Mouse (Mus musculus) forebrain, embryonic 13.5 days (tissue): Measurements from ENCODE around the gene Vmn1r213. TPM values are rescaled to one million over a fixed set of nuclear protein-coding genes. Genes with fewer than 3 reads are reported as not detected.

Experiments
- ATAC-seq: fragments of 200-750 bp; cut with Nextera tagmentation; 2 replicates; pipeline ENCODE4 v1.8.0; 2017
- H3K27ac ChIP-seq: fragments of 300-500 bp; sonication (generic); 2 replicates; pipeline ENCODE4 v1.5.1; 2015; ENCODE audit warnings: inconsistent platforms, mild to moderate bottlenecking, moderate library complexity
- H3K27me3 ChIP-seq: fragments of 300-500 bp; sonication (generic); 2 replicates; pipeline ENCODE4 v1.6.1; 2015; ENCODE audit warnings: mild to moderate bottlenecking, inconsistent platforms
- H3K36me3 ChIP-seq: fragments of 300-500 bp; sonication (generic); 2 replicates; pipeline ENCODE4 v1.6.1; 2015; ENCODE audit warnings: mild to moderate bottlenecking, inconsistent platforms; ENCODE audit not compliant: poor library complexity, severe bottlenecking
- H3K4me1 ChIP-seq: fragments of 300-500 bp; sonication (generic); 2 replicates; pipeline ENCODE4 v1.6.1; 2015; ENCODE audit warnings: inconsistent platforms
- H3K4me2 ChIP-seq: fragments of 300-500 bp; sonication (generic); 2 replicates; pipeline ENCODE4 v1.6.1; 2015; ENCODE audit warnings: inconsistent platforms, mild to moderate bottlenecking, moderate library complexity
- H3K4me3 ChIP-seq: fragments of 300-500 bp; sonication (generic); 2 replicates; pipeline ENCODE4 v1.5.1; 2015; ENCODE audit warnings: mild to moderate bottlenecking, inconsistent platforms
- H3K9ac ChIP-seq: fragments of 300-500 bp; sonication (generic); 2 replicates; pipeline ENCODE4 v1.6.1; 2015; ENCODE audit warnings: mild to moderate bottlenecking, inconsistent platforms
- H3K9me3 ChIP-seq: fragments of 300-500 bp; sonication (generic); replicated peaks from 2 replicates; pipeline ENCODE4 v1.6.1; 2016; ENCODE audit warnings: inconsistent platforms
- WGBS: fragments of 180-500 bp; shearing (Covaris S2); methylation state at CpG from one replicate; pipeline ENCODE4 v1.1.7; 2015; 5-methylcytosine and 5-hydroxymethylcytosine counted together
- polyA plus RNA-seq: library from polyadenylated mRNA; unstranded; fragments of >200 nt; fragmentation: Nextera tagmentation; extraction: Ambion mirVana; gene quantifications from 2 replicates; pipeline ENCODE4 v1.2.1, GENCODE M21; 2015

Vmn1r213 gene
- not detected in 2 replicates for polyA plus RNA-seq

DNA sequence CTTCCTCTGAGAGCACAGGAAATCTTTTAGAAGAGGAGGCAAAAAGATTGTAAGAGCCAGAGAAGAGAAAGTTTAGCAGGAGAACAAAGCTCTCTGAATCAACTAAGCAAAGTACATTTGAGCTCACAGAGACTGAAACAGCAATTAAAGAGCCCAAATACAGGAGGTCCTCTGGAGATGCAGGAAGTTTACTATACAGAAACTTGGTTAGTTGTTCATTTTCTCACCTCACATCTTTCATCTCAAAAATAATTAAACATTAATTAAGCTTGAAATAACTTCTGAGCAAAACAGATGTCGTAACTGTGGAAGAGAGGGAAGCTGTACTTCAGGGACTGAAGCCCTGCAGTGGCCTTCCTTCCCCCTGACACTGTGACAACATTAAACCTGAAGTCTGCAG, at the start of gene Vmn1r213:
Gene Vmn1r213 (plus strand): TSS at position 301 of the 400 bp plus-strand sequence.
- no peaks in the 10 kb centered on the region for H3K4me1 ChIP-seq
- H3K4me3 ChIP-seq: no peak within 1 kb of the TSS
- no peak for ATAC-seq
- no peak within 1 kb of the TSS for H3K9ac ChIP-seq
- no peak within 1 kb of the TSS for H3K27ac ChIP-seq
- H3K4me2 ChIP-seq: no peak within 1 kb of the TSS
- WGBS: 68% methylated on average over 1 of the region's 1 CpGs
- no peaks in the 10 kb centered on the region for H3K9me3 ChIP-seq
- no peaks in the 10 kb centered on the region for H3K36me3 ChIP-seq
- no peaks in the 10 kb centered on the region for H3K27me3 ChIP-seq

DNA sequence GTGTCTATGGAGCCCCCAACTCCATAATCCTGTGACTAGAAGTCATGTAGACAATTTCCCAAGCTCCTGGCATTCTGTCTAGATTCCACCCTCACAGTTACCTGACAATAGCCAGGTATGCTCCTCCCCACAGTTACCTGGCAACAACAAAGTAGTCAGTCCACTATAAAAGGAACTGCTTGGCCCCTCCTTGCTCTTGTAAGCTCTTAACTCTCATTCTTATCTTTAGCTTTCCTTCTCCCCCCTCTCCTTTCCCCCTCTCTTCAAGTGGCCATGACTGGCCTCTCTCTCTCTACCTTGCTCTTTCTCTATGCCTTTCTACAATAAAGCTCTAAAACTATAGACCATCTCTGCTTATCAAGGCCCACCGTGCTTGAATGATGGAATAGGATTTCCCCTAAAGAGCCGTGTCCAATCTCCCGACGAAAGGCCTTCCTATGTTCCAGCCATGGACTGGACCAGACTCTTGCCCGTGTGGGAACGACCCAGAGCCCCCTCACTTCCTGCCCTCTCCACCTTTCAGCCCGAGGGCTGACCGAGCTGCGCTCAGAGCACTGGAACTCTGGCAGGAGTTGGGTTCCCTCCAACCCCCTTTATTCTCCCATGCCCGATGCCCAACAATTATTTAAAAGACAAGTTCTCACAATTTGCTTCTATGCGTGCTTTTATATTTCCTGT, 17.1 kb upstream of the Vmn1r213 start:
- H3K4me1 ChIP-seq: no peaks in the 10 kb centered on the region
- no peaks in the 10 kb centered on the region; the same call in 1 of the 2 replicates for H3K9me3 ChIP-seq
- no peak overlapping the region for H3K9ac ChIP-seq
- no peaks in the 10 kb centered on the region for H3K27me3 ChIP-seq
- H3K4me3 ChIP-seq: no peak overlapping the region
- H3K27ac ChIP-seq: no peak overlapping the region
- 94% methylated on average over 11 of the region's 11 CpGs for WGBS
- no peak for ATAC-seq
- H3K4me2 ChIP-seq: no peak overlapping the region
- H3K36me3 ChIP-seq: no peaks in the 10 kb centered on the region

DNA sequence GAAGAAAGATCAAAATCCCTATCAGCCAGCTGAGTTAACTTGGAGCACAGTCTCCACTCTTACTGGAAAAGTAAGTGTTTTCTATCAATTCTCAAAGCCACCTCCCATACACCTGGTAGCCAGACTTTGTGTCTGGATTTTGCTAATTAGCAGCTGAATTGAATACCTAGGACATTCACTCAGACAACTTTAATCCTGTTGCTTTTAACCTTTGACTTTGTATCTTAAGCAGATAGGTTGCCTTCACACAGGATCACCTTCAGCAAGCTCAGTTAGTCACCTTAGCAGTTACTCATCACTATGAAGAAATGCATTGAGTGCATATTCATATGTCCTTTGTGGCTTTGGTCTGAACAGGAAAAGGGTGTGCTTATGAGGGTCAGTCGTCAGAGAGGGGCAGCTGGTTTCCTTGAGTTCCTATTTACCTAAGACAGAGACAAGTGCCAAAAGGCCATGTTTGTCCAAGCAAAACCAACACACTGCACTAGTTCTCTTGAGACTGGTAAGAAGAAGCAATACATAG, 15.2 kb upstream of the Vmn1r213 start:
- H3K4me3 ChIP-seq: no peak overlapping the region
- no peaks in the 10 kb centered on the region for H3K4me1 ChIP-seq
- no peak overlapping the region for H3K4me2 ChIP-seq
- no peaks in the 10 kb centered on the region for H3K27me3 ChIP-seq
- no peak overlapping the region for H3K27ac ChIP-seq
- 62% methylated on average over 1 of the region's 1 CpGs for WGBS
- H3K9me3 ChIP-seq: no peaks in the 10 kb centered on the region
- H3K9ac ChIP-seq: no peak overlapping the region
- H3K36me3 ChIP-seq: no peaks in the 10 kb centered on the region
- ATAC-seq: no peak

DNA sequence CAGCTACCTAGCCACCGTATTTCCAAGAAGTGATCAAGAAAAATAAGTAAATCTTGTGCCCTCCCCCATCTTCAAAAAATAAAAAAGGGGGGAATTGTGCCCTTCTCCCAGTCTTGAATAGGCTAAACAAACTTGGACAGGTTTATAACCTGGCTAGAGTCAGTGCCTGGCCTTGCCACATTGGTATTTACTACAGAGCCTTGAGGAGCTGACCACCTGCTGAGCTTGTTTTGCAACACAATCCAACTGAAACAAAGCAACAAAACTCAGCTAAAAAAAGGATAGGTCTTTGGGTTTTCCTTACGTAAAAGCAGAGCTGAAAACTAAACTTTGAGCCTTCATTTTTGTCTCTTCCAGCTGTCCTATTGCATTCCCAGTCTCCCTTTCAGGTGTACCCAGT, 14.7 kb upstream of the Vmn1r213 start:
- H3K27ac ChIP-seq: no peak overlapping the region
- H3K27me3 ChIP-seq: no peaks in the 10 kb centered on the region
- no peak overlapping the region for H3K4me2 ChIP-seq
- H3K9ac ChIP-seq: no peak overlapping the region
- WGBS: 63% methylated on average over 2 of the region's 2 CpGs
- no peak overlapping the region for H3K4me3 ChIP-seq
- no peaks in the 10 kb centered on the region for H3K36me3 ChIP-seq
- H3K9me3 ChIP-seq: no peaks in the 10 kb centered on the region
- no peak for ATAC-seq
- H3K4me1 ChIP-seq: no peaks in the 10 kb centered on the region

DNA sequence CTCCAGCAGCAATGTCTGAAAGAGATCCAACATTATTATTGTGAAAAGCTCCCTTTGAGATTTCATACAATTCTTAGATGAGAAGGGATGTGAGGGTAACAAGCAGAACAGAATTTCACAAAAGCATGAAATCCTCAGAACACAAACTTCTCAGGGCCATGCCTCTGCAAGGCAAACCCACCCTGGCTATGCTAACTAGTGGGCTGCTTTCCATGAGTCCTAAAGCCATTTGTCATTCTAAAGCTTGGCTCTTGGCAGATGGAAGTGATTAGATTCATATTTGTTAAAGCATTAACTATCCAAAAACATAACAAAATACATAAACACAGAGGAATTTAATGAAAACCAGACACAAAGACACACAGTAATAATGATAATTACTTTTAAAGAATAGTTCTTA, 10.7 kb downstream of the Vmn1r213 start:
- Histone ChIP-seq H3K9ac (no peak overlapping the region), H3K36me3 (no peaks in the 10 kb centered on the region), H3K9me3 (no peaks in the 10 kb centered on the region), H3K4me1 (no peaks in the 10 kb centered on the region), H3K4me3 (no peak overlapping the region), H3K4me2 (no peak overlapping the region), H3K27ac (no peak overlapping the region), H3K27me3 (no peaks in the 10 kb centered on the region)
- no peak for ATAC-seq

DNA sequence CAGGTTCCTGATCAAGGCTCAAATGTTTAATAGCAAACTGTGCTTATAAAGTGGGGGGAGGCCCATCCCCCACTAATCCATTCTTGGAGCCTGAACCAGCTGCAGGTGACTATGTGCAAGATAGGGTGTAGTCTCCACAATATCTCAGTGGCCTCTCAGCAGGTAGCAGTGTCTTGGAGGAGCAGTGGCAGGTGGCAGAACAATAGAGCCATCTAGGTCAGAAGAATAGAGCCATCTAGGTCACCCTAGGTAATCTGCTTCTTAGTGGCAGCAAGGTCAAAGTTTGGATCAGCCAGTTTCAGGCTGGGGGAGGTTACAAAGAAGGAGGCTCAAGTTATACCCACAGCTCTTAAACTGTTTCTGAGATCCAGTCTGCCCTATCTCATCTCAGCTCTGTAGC, 17.4 kb downstream of the Vmn1r213 start:
- Histone ChIP-seq H3K4me1 (no peaks in the 10 kb centered on the region), H3K36me3 (no peaks in the 10 kb centered on the region), H3K4me2 (no peak overlapping the region), H3K4me3 (no peak overlapping the region), H3K9ac (no peak overlapping the region), H3K9me3 (no peaks in the 10 kb centered on the region), H3K27me3 (no peaks in the 10 kb centered on the region), H3K27ac (no peak overlapping the region)
- ATAC-seq: no peak

DNA sequence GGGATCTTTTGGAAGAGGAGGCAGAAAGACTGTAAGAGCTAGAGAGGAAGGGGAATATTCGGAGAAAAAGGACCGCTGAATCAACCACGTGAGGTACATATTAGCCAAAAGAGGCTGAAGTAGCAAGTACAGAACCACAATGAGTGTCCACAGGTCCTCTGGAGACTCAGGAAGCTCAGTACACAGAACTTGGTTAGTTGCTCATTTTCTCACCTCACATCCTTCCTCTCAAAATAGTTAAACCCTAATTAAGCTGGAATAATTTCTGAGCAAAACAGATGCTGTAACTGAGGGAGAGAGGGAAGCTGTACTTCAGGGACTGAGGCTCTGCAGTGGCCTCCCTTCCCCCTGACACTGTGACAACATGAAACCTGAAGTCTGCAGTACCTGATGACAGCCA, 22.7 kb downstream of the Vmn1r213 start, which contains the start of gene Vmn1r214:
Gene Vmn1r214 (plus strand): TSS at position 301 of the 400 bp plus-strand sequence.
- no peak for ATAC-seq
- no peaks in the 10 kb centered on the region for H3K36me3 ChIP-seq
- H3K9ac ChIP-seq: no peak within 1 kb of the TSS
- no peaks in the 10 kb centered on the region for H3K9me3 ChIP-seq
- no peaks in the 10 kb centered on the region for H3K4me1 ChIP-seq
- H3K27me3 ChIP-seq: no peaks in the 10 kb centered on the region
- 87% methylated on average over 3 of the region's 3 CpGs for WGBS
- H3K4me2 ChIP-seq: no peak within 1 kb of the TSS
- no peak within 1 kb of the TSS for H3K27ac ChIP-seq
- no peak within 1 kb of the TSS for H3K4me3 ChIP-seq

DNA sequence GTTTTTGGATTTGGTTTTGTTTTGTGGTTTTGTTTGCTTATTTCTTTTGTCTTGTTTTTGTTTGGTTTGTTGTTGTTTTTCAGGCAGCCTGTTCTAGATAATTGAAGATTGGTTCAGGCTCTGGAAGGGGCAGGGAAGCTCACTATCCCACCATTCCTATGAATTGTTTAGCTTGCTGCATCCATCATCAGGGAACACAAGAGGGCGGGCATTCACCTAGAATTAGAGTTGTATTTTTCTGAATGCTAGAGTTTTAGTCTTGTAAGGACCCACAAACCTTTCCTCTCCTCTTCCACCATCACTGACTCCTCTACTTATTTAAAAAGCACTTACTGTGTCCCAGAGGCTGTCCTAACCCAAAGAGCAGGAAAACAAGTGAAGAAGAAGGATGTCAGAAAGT, 50.3 kb downstream of the Vmn1r213 start:
- WGBS: 56% methylated on average over 1 of the region's 1 CpGs

More for the DNA sequence above, 50.3 kb downstream of the Vmn1r213 start:
- Histone ChIP-seq H3K4me2 (no peak overlapping the region), H3K9ac (no peak overlapping the region), H3K4me3 (no peak overlapping the region), H3K4me1 (no peaks in the 10 kb centered on the region), H3K36me3 (no peaks in the 10 kb centered on the region), H3K27ac (no peak overlapping the region), H3K27me3 (no peaks in the 10 kb centered on the region), H3K9me3 (no peaks in the 10 kb centered on the region)
- no peak for ATAC-seq

Other genes starting within 250 kb of the Vmn1r213 start
- not detected in 2 replicates for gene Vmn1r208, start 230.3 kb upstream of the Vmn1r213 start, polyA plus RNA-seq
- gene Vmn1r209, start 198.0 kb upstream of the Vmn1r213 start, polyA plus RNA-seq: not detected in 2 replicates
- not detected in 2 replicates for gene Vmn1r210, start 176.3 kb upstream of the Vmn1r213 start, polyA plus RNA-seq
- gene Vmn1r211, start 150.1 kb upstream of the Vmn1r213 start, polyA plus RNA-seq: not detected in 2 replicates
- gene Vmn1r212, start 123.5 kb upstream of the Vmn1r213 start, polyA plus RNA-seq: not detected in 2 replicates
- gene Vmn1r214, start 22.8 kb downstream of the Vmn1r213 start, polyA plus RNA-seq: not detected in 2 replicates
- not detected in 2 replicates for gene Vmn1r215, start 60.4 kb downstream of the Vmn1r213 start, polyA plus RNA-seq
- not detected in 2 replicates for gene Vmn1r217, start 110.6 kb downstream of the Vmn1r213 start, polyA plus RNA-seq
- gene Vmn1r218, start 125.5 kb downstream of the Vmn1r213 start, polyA plus RNA-seq: not detected in 2 replicates
- gene Vmn1r219, start 151.7 kb downstream of the Vmn1r213 start, polyA plus RNA-seq: not detected in 2 replicates
- not detected in 2 replicates for gene Vmn1r220, start 180.3 kb downstream of the Vmn1r213 start, polyA plus RNA-seq
- not detected in 2 replicates for gene Vmn1r221, start 206.5 kb downstream of the Vmn1r213 start, polyA plus RNA-seq
- gene Vmn1r222, start 228.3 kb downstream of the Vmn1r213 start, polyA plus RNA-seq: not detected in 2 replicates
- gene Vmn1r223, start 239.5 kb downstream of the Vmn1r213 start, polyA plus RNA-seq: not detected in 2 replicates